Mouse (Mus musculus) gastrocnemius, postnatal 10 days (tissue): ENCODE measurements around the gene Cct8l1. TPM values are rescaled to one million over a fixed set of nuclear protein-coding genes. Genes with fewer than 3 reads are reported as not detected.

Source experiments
- DNase-seq: peaks from one replicate; pipeline ENCODE4 v3.0.0; 2021; ENCODE audit warnings: mixed read lengths
- total RNA-seq, 2 experiments: library from RNA; stranded (reverse); gene quantifications; 2 replicates each; pipeline ENCODE4 v1.2.3; 2021

The Cct8l1 gene
- total RNA-seq, 2 experiments from 2014 or later: not detected

- DNase-seq: peak; percentile 100
Observed at GRCm38 (mm10) chr5:25529529-25530421, 13.9 kb downstream of the Cct8l1 start.

GRCm38 (mm10) chr5:25530629-25531028 lies 14.8 kb downstream of the Cct8l1 start:
- no peak for DNase-seq

- DNase-seq: no peak
Observed at GRCm38 (mm10) chr5:25532256-25533147, 16.6 kb downstream of the Cct8l1 start.

- no peak for DNase-seq
Observed at GRCm38 (mm10) chr5:25533298-25533697, 17.4 kb downstream of the Cct8l1 start.

- no peak for DNase-seq
Observed at GRCm38 (mm10) chr5:25535566-25535965, 19.7 kb downstream of the Cct8l1 start.

GRCm38 (mm10) chr5:25536451-25536850 lies 20.6 kb downstream of the Cct8l1 start:
- DNase-seq: no peak

GRCm38 (mm10) chr5:25536921-25537409 lies 21.1 kb downstream of the Cct8l1 start:
- no peak for DNase-seq

- DNase-seq: no peak
Observed at GRCm38 (mm10) chr5:25540412-25540811, 24.5 kb downstream of the Cct8l1 start.

- DNase-seq: no peak
Observed at GRCm38 (mm10) chr5:25540921-25541320, 25.1 kb downstream of the Cct8l1 start.

GRCm38 (mm10) chr5:25541661-25542060 lies 25.8 kb downstream of the Cct8l1 start:
- DNase-seq: no peak

- DNase-seq: peak; percentile 43
Observed at GRCm38 (mm10) chr5:25544061-25544460, 28.2 kb downstream of the Cct8l1 start.

- DNase-seq: no peak
Observed at GRCm38 (mm10) chr5:25544566-25544965, 28.7 kb downstream of the Cct8l1 start.

- DNase-seq: no peak
Observed at GRCm38 (mm10) chr5:25546912-25547311, 31.0 kb downstream of the Cct8l1 start.

GRCm38 (mm10) chr5:25550912-25551311 lies 35.0 kb downstream of the Cct8l1 start:
- DNase-seq: no peak

GRCm38 (mm10) chr5:25554210-25554609 lies 38.3 kb downstream of the Cct8l1 start:
- no peak for DNase-seq

- DNase-seq: no peak
Observed at GRCm38 (mm10) chr5:25554689-25555088, 38.8 kb downstream of the Cct8l1 start.

GRCm38 (mm10) chr5:25555684-25556083 lies 39.8 kb downstream of the Cct8l1 start:
- DNase-seq: no peak

- DNase-seq: no peak
Observed at GRCm38 (mm10) chr5:25556363-25556762, 40.5 kb downstream of the Cct8l1 start.
